Mouse (Mus musculus): ENCODE data around the gene Uap1.

Gene Uap1

DNA sequence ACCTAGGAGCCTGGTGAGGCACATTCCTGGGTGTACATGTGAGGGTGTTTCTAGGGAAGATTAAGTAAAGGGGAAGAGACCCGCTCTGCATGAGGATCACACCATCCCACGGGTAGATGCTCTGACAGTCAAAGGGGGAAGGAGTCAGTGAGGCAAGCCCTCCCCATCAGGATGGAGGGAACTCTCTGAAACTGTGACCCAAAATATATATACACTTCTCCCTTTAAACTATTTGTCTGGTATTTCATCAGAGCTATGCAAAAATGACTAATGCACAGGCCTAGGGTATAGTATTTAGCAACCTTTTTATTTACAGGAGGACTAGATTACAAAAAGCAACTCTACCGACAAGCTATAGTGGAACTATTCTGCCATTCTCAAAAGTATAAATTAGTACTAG is 9.8 kb downstream of the Uap1 start:
- no peak for DNase-seq (ENCODE audit: low spot score)

DNA sequence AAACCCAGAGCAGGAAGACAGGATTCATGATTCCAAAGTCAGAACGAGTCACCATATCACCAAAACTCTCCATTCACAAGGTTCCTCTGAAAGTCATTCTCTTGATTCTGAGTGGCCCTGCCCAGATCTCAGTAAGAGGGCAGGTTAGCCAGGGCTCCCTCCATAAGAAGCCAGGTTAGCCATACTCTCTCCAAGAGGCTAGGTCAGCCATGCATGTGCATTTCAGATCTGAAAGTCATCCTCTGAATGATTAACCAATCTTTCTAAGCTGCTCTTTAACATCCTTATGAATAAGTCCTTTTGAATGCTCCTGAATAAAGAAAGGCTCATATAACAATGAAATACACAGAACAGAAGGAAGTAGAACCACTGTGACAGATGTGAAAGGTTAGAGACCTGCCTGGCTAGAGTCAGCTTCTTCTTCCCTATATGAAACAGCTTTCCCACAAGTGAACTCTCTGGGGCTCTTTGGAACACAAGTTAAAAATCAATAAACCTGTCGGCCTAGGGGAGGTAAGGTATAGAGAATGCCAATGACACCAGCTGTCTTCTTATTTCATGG is 10.6 kb downstream of the Uap1 start:
- DNase-seq (ENCODE audit: low spot score): no peak

DNA sequence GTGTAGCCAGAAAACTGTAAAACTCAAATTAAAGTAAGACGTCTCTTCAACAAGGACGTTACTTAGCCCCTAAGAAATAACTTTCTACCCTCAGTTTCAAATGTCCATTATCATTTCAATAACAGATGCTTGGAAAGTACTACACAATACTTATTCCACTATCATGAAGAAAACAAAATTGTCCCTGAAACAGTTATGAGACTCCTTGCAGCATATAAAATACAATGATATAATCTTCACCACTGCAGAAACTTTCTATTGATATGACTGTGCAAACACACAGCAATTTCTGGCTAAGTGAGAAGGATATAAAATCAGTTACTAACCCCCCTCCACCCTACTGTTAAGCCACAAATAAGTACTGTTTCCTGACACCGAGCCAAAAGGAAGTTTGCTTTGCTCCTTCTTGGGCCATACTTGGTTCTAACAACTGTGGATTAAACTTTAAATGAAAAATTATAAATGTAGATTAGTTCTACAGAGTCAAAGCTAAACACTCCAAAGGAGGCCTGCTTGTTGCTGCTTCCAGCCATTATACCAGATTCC is 11.3 kb downstream of the Uap1 start:
- no peak for DNase-seq (ENCODE audit: low spot score)

- DNase-seq (ENCODE audit: low spot score): no peak
Measured at GRCm38 (mm10) chr1:170161852-170162251, 12.9 kb downstream of the Uap1 start.

- DNase-seq (ENCODE audit: low spot score): peak; percentile 16
Measured at GRCm38 (mm10) chr1:170160397-170160938, 14.3 kb downstream of the Uap1 start.

GRCm38 (mm10) chr1:170159707-170160106 is 15.1 kb downstream of the Uap1 start:
- no peak for DNase-seq (ENCODE audit: low spot score)

DNA sequence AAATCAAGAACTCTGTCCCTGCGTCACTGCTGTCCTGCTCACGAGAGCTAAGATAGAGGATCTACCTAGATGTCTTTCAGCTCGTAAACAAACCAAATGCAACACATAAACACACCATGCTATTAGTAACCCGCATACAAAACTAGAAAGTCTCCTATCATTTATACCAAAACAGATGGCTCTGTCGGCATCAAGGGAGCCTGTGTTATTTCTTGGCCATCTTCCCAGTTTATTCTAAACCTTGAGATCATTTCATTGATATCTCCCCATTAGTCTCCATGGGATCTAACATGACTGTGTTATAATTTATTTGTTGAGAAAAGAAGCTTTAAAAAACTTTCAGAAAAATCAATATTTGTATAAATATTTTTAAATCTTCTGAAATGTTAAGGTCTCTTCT is 19.0 kb downstream of the Uap1 start:
- no peak for DNase-seq (ENCODE audit: low spot score)

DNA sequence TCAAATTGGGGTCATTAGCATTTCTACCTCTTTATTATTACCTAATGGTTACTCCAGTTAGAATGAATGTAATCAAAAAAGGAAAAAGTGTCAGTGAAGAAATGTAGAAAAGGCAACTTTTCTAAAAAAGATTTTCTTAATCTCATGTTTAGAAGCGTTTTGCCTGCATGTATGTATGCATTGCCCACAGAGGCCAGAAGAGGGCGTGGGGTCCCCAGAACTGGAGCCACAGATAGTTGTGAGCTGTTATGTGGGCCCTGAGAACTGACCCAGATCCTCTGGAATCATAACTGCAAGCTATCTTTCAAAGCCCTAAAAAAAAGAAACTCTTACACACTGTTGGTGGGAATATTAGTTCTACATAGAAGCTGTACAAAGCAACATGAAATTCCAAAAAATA is 19.5 kb downstream of the Uap1 start:
- no peak for DNase-seq (ENCODE audit: low spot score)

- no peak for DNase-seq (ENCODE audit: low spot score)
Measured at GRCm38 (mm10) chr1:170153986-170154385, 20.8 kb downstream of the Uap1 start.

DNA sequence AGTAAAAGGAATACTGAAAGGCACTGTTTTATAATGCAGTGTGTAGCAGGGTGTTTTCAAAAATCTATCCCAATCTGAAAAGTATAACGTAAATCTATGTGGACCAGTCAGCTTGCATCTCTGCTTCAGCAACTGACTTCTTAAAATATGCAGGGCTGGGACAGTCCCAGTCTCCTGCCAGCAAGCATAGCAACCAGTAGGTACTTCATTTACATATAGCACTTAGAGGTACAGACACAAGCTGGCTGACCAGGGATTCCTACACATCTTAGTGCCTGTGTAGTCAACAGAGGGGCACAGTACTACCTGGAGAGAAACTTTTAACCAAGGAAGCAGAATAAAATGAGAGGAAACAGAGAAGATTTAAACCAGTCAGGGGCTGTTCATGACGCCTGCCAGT is 22.2 kb downstream of the Uap1 start:
- DNase-seq (ENCODE audit: low spot score): no peak

DNA sequence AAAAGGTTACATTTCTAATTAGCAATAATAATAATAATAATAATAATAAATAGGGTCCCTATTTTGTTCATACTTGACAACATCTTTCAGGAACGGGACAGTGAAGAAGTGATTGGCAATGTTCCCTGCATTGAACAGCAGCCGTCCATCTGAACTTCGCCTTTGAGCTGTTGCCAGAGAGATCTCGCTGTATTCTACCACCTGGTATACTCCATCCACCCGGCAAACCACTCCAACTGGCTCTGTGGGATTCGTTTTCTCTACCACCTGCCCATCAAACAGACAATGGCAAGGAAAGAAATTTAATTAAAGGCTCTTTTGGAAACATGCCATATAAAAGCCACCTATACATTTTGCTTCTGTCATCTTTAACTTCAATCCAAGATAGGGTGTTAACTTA is 23.9 kb downstream of the Uap1 start:
- no peak for DNase-seq (ENCODE audit: low spot score)

DNA sequence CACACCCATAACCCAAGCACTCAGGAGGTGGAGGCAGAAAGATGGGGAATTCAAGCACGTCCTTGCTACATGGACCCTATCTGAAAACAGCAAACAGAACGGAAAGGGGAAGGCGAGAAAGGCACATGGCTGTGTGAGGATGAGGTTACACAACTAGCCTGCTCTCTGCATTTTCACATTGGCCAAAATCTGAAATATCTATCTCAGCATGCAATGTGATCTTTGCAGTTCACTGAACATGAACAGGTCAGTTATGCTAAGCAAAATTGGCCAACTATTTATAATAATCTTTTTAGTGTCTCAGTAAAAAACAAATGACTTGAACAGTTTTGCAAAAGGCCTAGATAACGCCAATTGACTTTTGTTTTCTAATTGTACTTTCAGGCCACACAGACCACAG is 25.0 kb downstream of the Uap1 start:
- DNase-seq (ENCODE audit: low spot score): no peak

GRCm38 (mm10) chr1:170148536-170148935 is 26.2 kb downstream of the Uap1 start:
- no peak for DNase-seq (ENCODE audit: low spot score)

DNA sequence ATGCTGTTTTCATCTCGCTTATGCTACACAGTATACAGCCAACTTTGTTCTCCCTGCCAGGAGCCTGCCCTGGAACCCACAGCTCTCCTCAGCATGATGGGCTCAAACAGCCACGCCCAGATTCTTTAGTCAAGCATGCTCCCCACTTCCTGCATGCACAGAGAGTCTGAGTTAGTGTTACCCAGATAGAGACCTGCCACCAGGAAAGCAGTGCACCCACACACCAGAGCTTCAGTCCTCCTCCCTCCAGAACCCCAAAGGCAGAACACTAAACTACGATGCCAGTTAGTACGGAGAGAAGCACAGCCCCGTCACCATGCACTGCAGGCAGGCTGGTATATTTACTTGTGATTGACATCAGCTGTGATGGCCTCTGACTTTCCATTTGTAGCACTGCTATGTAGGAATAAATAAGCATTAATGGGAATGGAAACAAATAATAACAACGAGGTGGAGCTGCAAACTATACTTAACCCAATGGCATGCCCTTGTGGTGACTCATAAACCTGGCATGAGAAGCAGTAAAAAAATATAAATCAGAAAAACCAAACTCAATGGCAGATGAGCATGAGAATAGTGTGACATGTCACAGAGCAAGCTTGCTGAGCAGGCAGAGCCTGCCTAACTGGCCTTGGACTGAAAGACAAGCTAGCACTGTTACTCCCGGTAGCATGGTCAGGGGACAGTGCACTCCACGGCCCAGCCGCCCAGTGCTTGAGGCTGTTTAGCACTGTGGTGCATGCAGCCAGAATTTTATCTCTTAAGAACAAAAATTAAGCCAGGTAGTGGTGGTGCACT is 26.9 kb downstream of the Uap1 start:
- DNase-seq (ENCODE audit: low spot score): no peak

DNA sequence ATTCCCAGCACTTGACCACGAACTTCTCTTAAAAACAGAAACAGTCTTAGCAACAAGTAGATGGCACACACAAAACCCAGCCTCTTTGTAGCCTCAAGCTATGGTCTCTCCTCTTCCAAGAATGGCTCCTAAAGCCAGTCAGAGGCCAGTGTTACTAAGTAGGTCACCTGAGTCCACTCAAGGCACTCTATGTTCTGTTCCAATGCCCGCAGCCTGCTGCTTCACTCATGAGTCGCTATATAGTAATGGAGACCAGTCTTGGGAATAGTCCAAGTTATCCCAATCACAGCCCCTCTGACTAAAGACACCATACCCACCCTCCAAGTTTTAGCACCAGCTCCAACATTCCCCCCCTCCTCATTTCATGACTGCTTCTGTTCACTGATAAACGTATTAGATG is 29.2 kb downstream of the Uap1 start:
- DNase-seq (ENCODE audit: low spot score): no peak

- DNase-seq (ENCODE audit: low spot score): no peak
Measured at GRCm38 (mm10) chr1:170142256-170142871, 32.4 kb downstream of the Uap1 start.

DNA sequence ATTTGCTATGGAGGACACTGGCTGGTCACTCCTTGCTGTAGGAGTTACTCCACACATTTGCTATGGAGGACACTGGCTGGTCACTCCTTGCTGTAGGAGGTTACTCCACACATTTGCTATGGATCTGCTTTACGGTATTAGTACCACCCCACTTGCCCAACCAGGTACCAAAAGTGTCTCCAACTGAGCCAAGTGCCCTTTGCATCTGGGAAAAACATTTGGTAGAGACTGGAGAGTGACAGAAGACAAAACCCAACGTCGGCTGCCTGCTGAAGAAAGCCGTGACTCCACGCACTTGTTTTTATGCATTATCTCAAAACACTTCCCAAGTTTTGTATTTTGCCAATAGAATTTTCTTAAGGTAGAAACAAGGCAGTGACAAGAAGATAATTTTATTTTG is 33.1 kb downstream of the Uap1 start:
- DNase-seq (ENCODE audit: low spot score): no peak

DNA sequence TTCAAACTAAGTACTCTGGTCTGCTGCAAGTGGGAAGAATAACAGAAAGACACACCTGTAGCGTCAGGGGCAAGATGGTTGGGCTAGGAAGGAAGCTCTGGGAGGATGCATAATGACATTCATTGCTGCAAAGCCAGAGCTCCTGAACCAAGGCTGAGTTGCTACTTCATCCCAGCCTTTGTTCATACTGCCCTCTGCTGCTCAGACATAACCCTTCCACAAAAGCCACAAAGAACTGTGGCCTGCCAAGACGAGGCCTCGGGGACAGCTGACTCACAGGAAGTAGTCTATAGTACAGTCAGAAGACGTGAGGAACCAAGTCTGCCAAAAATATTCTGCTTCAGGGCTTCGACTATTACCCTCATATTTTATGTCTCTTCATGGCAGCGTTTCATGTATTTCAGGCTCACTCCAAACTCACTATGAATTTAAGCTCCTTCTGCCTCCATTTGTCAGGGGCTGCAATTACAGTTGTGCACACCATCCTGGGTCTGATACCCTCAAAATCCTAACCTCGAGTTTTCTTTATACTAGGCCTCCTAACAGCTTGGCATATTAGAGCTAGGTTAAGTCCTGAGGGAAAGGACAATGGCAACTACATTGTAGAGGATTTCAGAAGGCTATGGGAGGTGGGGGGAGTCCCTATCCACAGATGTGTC is 38.3 kb downstream of the Uap1 start:
- peak; percentile 86 for DNase-seq (ENCODE audit: low spot score)

DNA sequence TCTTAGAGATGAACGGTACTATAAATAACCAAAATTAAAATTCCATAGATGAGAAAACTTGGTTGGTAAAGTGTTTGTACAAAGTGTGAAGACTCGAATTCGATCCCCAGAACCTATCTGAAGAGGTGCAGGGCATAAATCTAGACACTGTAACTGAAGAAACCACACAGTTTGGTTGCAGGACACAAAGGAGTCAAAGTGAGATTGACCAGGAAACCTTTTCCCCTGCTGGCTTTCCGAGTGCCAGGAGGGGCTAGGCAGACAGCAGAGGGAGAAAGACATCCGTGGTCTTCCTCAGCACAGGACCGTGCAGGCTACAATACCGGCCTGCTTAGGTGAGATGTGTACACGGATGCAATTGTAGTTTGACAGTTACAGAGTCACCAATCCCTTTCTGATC is 40.5 kb downstream of the Uap1 start:
- no peak for DNase-seq (ENCODE audit: low spot score)

DNA sequence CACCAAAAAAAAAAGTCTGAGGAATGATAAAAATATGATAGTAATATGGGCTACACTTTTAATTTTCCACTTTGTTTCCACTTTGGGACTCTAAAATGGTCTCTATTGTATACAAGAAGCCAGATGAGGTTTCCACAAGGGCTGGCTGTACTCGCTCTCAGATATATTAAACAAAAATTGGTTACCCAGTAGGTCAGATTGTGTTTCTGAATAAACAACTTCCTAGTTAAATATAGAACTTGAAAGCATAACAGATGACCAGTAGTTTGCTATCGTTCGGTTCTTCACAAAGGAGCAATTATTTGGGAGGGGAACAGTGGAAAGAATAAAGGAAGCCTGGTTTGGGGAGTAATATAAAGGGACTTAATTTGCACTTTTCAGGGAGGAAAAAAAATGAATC is 43.8 kb downstream of the Uap1 start:
- DNase-seq (ENCODE audit: low spot score): no peak

DNA sequence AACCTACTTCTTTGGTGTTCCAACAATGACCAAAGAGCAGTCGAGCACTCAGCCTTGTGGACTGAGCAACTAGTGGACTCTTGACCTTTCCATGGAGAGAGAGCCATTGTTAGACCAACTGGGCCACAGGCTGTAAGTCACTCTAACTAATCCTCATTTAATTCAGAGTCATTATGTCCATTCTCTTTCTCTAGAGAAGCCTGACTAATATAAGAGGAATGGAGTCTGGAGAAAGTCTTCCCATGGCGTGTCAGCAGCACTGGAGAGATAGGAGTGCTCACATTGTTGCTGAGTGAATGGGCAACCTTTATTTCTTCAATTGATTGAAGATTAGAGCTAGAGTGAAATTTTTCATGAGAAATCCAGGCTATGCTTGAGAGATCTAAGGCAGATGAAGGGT is 50.1 kb downstream of the Uap1 start:
- no peak for DNase-seq (ENCODE audit: low spot score)

- no peak for DNase-seq (ENCODE audit: low spot score)
Measured at GRCm38 (mm10) chr1:170113616-170114015, 61.1 kb downstream of the Uap1 start.

DNA sequence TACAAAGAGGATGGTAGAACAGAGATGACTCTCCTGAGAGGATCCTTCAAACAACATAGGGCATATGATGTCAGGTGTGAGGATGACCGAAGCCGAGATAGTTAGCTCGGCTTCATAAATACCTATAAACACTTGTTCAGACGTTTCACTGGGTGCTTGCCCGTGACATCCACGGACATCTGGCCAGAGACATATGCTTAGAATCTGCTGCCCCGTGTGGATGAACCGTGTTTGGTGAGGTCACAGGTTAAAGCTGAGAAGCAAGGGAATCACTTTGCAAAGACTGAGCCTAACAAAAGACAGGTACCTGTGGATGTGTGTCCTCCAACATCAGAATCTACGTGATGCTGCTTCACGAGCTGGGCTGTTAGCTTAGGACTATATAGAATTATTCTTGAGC is 62.5 kb downstream of the Uap1 start:
- no peak for DNase-seq (ENCODE audit: low spot score)

All from embryo, embryonic 10 days (tissue).